Mouse (Mus musculus) G1E (cell line): ENCODE measurements around the gene Gucd1. TPM values are rescaled to one million over a fixed set of nuclear protein-coding genes. Genes with fewer than 3 reads are reported as not detected.
"Not testable (repeated sequence)": the region's sequence is repeated elsewhere in the genome, so short reads cannot be mapped to it uniquely, and the experiment has no call there.

ENCODE experiments used
- ATAC-seq: 2 replicates; pipeline ENCODE4 v1.8.0; 2016; ENCODE audit warnings: mild to moderate bottlenecking; ENCODE audit not compliant: insufficient number of reproducible peaks, poor library complexity, low FRiP score, severe bottlenecking; ENCODE audit errors: extremely low read depth
- DNase-seq: peaks from one replicate; pipeline ENCODE4 v3.0.0; 2012; ENCODE audit warnings: low spot score
- H3K27me3 ChIP-seq: 2 replicates; pipeline ENCODE4 v1.6.1; 2012; ENCODE audit warnings: mild to moderate bottlenecking, low read length, inconsistent platforms; ENCODE audit not compliant: insufficient read depth
- H3K36me3 ChIP-seq: replicated peaks from 2 replicates; pipeline ENCODE3; 2012; ENCODE audit warnings: mild to moderate bottlenecking, inconsistent platforms
- H3K4me1 ChIP-seq: 2 replicates; pipeline ENCODE4 v1.6.1; 2012; ENCODE audit warnings: low read depth, low read length, inconsistent platforms, mixed read lengths; ENCODE audit not compliant: insufficient read depth
- H3K4me3 ChIP-seq: 2 replicates; pipeline ENCODE4 v1.5.1; 2012; ENCODE audit warnings: low read depth, mild to moderate bottlenecking, inconsistent platforms, low read length, moderate library complexity, mixed read lengths
- H3K9me3 ChIP-seq: replicated peaks from 2 replicates; pipeline ENCODE4 v1.6.1; 2012; ENCODE audit warnings: inconsistent platforms
- CTCF ChIP-seq: IDR thresholded peaks from 2 replicates; pipeline ENCODE4 v1.5.1; 2012; ENCODE audit warnings: low read depth, low read length, inconsistent platforms, mixed read lengths
- GATA1 ChIP-seq: IDR thresholded peaks from 2 replicates; pipeline ENCODE4 v1.6.1; 2012; ENCODE audit warnings: borderline replicate concordance, low read length, inconsistent platforms, mixed read lengths
- GATA2 ChIP-seq: IDR thresholded peaks from 2 replicates; pipeline ENCODE4 v1.6.1; 2012; ENCODE audit warnings: low read depth, low read length, inconsistent platforms, borderline replicate concordance
- POLR2AphosphoS5 ChIP-seq: IDR thresholded peaks from 2 replicates; pipeline ENCODE4 v1.6.1; 2012; ENCODE audit warnings: low read depth, low read length, inconsistent platforms; ENCODE audit not compliant: insufficient replicate concordance
- TAL1 ChIP-seq: conservative IDR thresholded peaks from 2 replicates; pipeline ENCODE4 v1.6.1; 2012; ENCODE audit warnings: low read depth, low read length, inconsistent platforms, mixed read lengths
- polyA plus RNA-seq: library from polyadenylated mRNA; stranded (reverse); fragments of >175 nt; gene quantifications from 2 replicates; pipeline ENCODE4 v1.2.3, GENCODE M21; 2012
- total RNA-seq, 2 experiments: library from RNA; stranded (forward) in 1 of 2; stranded (reverse) in 1 of 2; fragments of 200-1000 nt in 1 of 2; fragments of >200 nt in 1 of 2; fragmentation: Nextera tagmentation in 1 of 2; gene quantifications; 2 replicates each; pipeline ENCODE4 v1.2.3; 2014 to 2017

Gucd1 gene
- total and polyA plus RNA-seq, 3 experiments, result 15.8 to 41.7 (median 26.1) TPM

DNA sequence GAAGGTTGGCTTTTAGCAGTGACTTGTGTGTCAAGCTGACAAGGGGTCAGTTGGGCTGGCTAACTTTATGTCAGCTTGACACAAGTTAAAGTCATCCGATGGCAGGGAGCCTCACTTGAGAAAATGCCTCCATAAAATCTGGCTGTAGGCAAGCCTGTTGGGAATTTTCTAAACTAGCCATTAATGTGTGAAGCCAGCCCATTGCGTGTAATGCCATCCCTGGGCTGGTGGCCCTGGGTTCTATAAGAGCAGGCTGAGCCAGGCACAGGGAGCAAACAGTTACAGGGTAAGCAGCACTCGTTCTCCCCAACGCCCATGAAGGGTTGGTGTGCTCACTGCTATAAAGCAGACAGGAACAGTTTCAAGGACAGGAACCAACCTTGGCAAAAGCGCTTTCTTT is 35.5 kb downstream of the Gucd1 start:
- no peaks in the 10 kb centered on the region for H3K9me3 ChIP-seq
- DNase-seq, result no peak
- H3K36me3 ChIP-seq, result no peaks in the 10 kb centered on the region
- H3K4me3 ChIP-seq, result no peak overlapping the region
- ATAC-seq, result no peak
- no peak for TF ChIP-seq GATA2
- TF ChIP-seq CTCF, result no peak
- TF ChIP-seq TAL1, result no peak
- TF ChIP-seq GATA1, result no peak
- TF ChIP-seq POLR2AphosphoS5, result no peak
- H3K27me3 ChIP-seq, result peaks cover 17% of the 10 kb centered on the region
- H3K4me1 ChIP-seq, result peaks cover 2% of the 10 kb centered on the region; the same call in 1 of the 2 replicates

GRCm38 (mm10) chr10:75481703-75482102 is 36.1 kb downstream of the Gucd1 start:
- peaks cover 12% of the 10 kb centered on the region for H3K27me3 ChIP-seq
- H3K36me3 ChIP-seq, result no peaks in the 10 kb centered on the region
- TF ChIP-seq CTCF (no peak), GATA2 (no peak), TAL1 (no peak), POLR2AphosphoS5 (no peak), GATA1 (no peak)
- DNase-seq (no peak), ATAC-seq (no peak)
- no peak overlapping the region for H3K4me3 ChIP-seq
- H3K9me3 ChIP-seq, result no peaks in the 10 kb centered on the region
- H3K4me1 ChIP-seq, result peaks cover 2% of the 10 kb centered on the region; the same call in 1 of the 2 replicates

- no peak for TF ChIP-seq CTCF
- TF ChIP-seq POLR2AphosphoS5, result no peak
- no peak for TF ChIP-seq TAL1
- TF ChIP-seq GATA1, result no peak
- no peak for TF ChIP-seq GATA2
- H3K9me3 ChIP-seq, result no peaks in the 10 kb centered on the region
- no peak overlapping the region for H3K4me3 ChIP-seq
- peaks cover 8% of the 10 kb centered on the region; the same call in 1 of the 2 replicates for H3K27me3 ChIP-seq
- no peak for ATAC-seq
- no peaks in the 10 kb centered on the region for H3K36me3 ChIP-seq
- DNase-seq, result no peak
- no peaks in the 10 kb centered on the region for H3K4me1 ChIP-seq
Observed at GRCm38 (mm10) chr10:75479955-75480354, 37.8 kb downstream of the Gucd1 start.

GRCm38 (mm10) chr10:75477034-75477433 is 40.7 kb downstream of the Gucd1 start:
- peaks cover 5% of the 10 kb centered on the region; the same call in 1 of the 2 replicates for H3K27me3 ChIP-seq
- no peaks in the 10 kb centered on the region for H3K4me1 ChIP-seq
- H3K36me3 ChIP-seq, result no peaks in the 10 kb centered on the region
- DNase-seq (no peak), ATAC-seq (no peak)
- TF ChIP-seq CTCF (no peak), GATA2 (no peak), TAL1 (no peak), GATA1 (no peak), POLR2AphosphoS5 (no peak)
- H3K4me3 ChIP-seq, result no peak overlapping the region
- H3K9me3 ChIP-seq, result no peaks in the 10 kb centered on the region

GRCm38 (mm10) chr10:75475139-75475850 is 42.5 kb downstream of the Gucd1 start:
- not testable (repeated sequence) for H3K4me3 ChIP-seq, ATAC-seq, H3K36me3 ChIP-seq, H3K9me3 ChIP-seq, H3K27me3 ChIP-seq, H3K4me1 ChIP-seq, DNase-seq

DNA sequence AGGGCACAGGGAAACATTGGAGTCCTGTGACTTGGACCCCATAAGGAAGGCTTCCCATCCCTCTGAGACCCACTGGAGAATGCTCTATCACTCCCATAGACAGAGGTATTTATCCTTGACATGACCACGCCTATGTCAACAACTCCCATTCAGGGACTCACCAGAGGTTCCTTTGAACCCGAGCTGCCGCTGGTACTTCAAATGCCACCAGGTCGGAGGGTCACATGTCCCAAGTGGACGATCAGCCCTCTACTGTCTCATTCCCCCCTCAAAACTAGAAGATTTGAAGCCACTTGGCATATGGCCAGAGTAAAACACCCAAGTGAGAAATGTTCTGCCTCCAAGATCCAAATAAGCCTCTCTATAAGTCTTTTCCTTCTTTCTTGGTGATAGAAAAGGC is 43.2 kb downstream of the Gucd1 start:
- no peak for TF ChIP-seq POLR2AphosphoS5
- no peak for TF ChIP-seq CTCF
- TF ChIP-seq TAL1, result no peak
- TF ChIP-seq GATA1, result no peak
- no peak for TF ChIP-seq GATA2
- ATAC-seq, result no peak

DNA sequence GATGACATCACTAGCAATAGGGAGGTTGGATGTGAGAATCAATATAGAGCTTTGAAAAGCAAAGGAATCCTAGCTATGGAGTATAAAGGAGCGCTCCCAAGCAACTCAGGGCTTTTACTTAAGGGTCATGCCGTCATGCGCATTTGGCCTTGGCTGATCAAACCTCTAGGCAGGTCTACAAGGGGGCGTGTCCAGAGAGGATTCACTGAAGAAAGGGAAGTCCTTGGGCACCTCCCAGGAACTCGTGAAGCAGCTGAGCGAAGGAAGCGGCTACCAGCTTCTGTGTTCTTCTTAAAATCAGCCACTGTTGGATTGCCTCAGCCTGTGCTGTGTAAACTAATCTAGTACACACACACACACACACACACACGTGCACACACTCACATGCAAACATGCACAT is 44.4 kb downstream of the Gucd1 start:
- DNase-seq, result no peak
- H3K36me3 ChIP-seq, result no peaks in the 10 kb centered on the region
- ATAC-seq, result no peak
- no peak overlapping the region for H3K4me3 ChIP-seq
- no peaks in the 10 kb centered on the region for H3K4me1 ChIP-seq
- no peaks in the 10 kb centered on the region for H3K27me3 ChIP-seq
- no peaks in the 10 kb centered on the region for H3K9me3 ChIP-seq
- TF ChIP-seq GATA1 (no peak), TAL1 (no peak), GATA2 (no peak), POLR2AphosphoS5 (no peak), CTCF (no peak)

More for the DNA sequence above, 43.2 kb downstream of the Gucd1 start:
- H3K36me3 ChIP-seq, result no peaks in the 10 kb centered on the region
- no peaks in the 10 kb centered on the region for H3K4me1 ChIP-seq
- no peak overlapping the region for H3K4me3 ChIP-seq
- H3K27me3 ChIP-seq, result no peaks in the 10 kb centered on the region
- no peaks in the 10 kb centered on the region for H3K9me3 ChIP-seq
- no peak for DNase-seq
